Mouse (Mus musculus): ENCODE data around the gene Arl9. TPM values are rescaled to one million over a fixed set of nuclear protein-coding genes. Genes with fewer than 3 reads are reported as not detected.
A peak's percentile ranks its signal among the peaks of the same experiment; 100 is the strongest.

Arl9 gene
- polyA plus RNA-seq (2015; fragmentation: Nextera tagmentation; extraction: Ambion mirVana): not detected in 2 replicates

- Histone ChIP-seq H3K27me3 (ENCODE audit: control insufficient read depth, insufficient read depth, low read length) (no peaks in the 10 kb centered on the region), H3K4me2 (replicated peaks; ENCODE audit: low read depth) (no peak within 1 kb of the TSS), H3K9me3 (ENCODE audit: control insufficient read depth, low read length) (no peaks in the 10 kb centered on the region), H3K4me1 (replicated peaks; ENCODE audit: control insufficient read depth, insufficient read depth) (no peaks in the 10 kb centered on the region), H3K9ac (ENCODE audit: low read length) (no peak within 1 kb of the TSS), H3K4me3 (ENCODE audit: low read depth, low read length) (no peak within 1 kb of the TSS), H3K27ac (replicated peaks) (no peak within 1 kb of the TSS), H3K36me3 (ENCODE audit: control insufficient read depth, insufficient read depth, low read length) (peaks cover 9% of the 10 kb centered on the region; the same call in 1 of the 2 replicates)
- 92% methylated on average over 6 of the region's 6 CpGs for WGBS
- TF ChIP-seq EP300 (optimal IDR thresholded peaks at IDR 0.05) (no peak), CTCF (IDR thresholded peaks at IDR 0.05; ENCODE audit: low read depth) (no peak)
- DNase-seq (ENCODE audit: low spot score) (no peak), ATAC-seq (ENCODE audit: low FRiP score, low TSS enrichment) (no peak)
Measured at GRCm38 (mm10) chr5:77004051-77004821, at the start of gene Arl9. Gene Arl9, plus strand, starts transcription at chr5:77004055.

DNA sequence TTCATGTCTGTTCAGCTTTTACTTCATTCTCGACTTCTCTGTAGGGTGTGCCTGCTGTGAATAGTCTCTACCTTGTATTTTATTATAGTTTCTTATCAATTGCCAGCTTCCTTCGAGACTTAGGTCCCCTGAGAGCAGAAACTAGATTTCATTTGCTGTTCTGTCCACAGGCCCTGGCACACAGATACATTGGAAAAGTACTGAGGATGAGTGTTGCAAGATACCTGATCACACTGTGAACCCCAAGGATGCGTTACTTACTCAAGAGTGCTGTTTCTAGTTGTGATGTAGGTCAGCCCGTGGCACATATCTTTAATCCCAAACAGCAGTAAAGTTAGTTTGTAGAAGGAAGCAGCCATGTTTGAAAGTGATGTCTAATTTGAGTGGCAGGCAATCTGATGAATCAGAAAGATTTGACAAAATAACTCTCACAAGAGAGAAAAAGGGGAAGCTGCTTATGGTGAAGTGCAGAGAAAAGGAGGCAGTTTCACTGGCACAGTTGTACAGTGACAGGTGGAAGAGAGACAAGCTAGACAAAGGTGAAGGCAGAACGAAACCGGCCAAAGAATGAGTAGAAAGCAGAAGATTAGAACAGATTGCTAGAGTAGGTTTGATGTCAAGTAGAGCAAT, 49.5 kb upstream of the Arl9 start:
- no peaks in the 10 kb centered on the region for H3K9me3 ChIP-seq (ENCODE audit: control insufficient read depth, low read length)
- peaks cover 13% of the 10 kb centered on the region for H3K36me3 ChIP-seq (ENCODE audit: control insufficient read depth, insufficient read depth, low read length)
- no peak overlapping the region for H3K9ac ChIP-seq (ENCODE audit: low read length)
- H3K27me3 ChIP-seq (ENCODE audit: control insufficient read depth, insufficient read depth, low read length): no peaks in the 10 kb centered on the region
- 71% methylated on average over 6 of the region's 6 CpGs for WGBS
- H3K4me2 ChIP-seq (replicated peaks; ENCODE audit: low read depth): no peak overlapping the region
- H3K4me1 ChIP-seq (replicated peaks; ENCODE audit: control insufficient read depth, insufficient read depth): peaks cover 4% of the 10 kb centered on the region; the same call in 1 of the 2 replicates
- no peak overlapping the region for H3K27ac ChIP-seq (replicated peaks)
- DNase-seq (ENCODE audit: low spot score) (no peak), ATAC-seq (ENCODE audit: low FRiP score, low TSS enrichment) (no peak)
- TF ChIP-seq EP300 (optimal IDR thresholded peaks at IDR 0.05): no peak
- no peak overlapping the region for H3K4me3 ChIP-seq (ENCODE audit: low read depth, low read length)

- no peak for DNase-seq (ENCODE audit: low spot score)
- Histone ChIP-seq H3K27me3 (ENCODE audit: control insufficient read depth, insufficient read depth, low read length) (no peaks in the 10 kb centered on the region), H3K9me3 (ENCODE audit: control insufficient read depth, low read length) (no peaks in the 10 kb centered on the region), H3K4me1 (replicated peaks; ENCODE audit: control insufficient read depth, insufficient read depth) (peaks cover 4% of the 10 kb centered on the region; the same call in 1 of the 2 replicates), H3K4me2 (replicated peaks; ENCODE audit: low read depth) (no peak overlapping the region), H3K36me3 (ENCODE audit: control insufficient read depth, insufficient read depth, low read length) (peaks cover 18% of the 10 kb centered on the region), H3K27ac (replicated peaks) (no peak overlapping the region), H3K9ac (ENCODE audit: low read length) (no peak overlapping the region), H3K4me3 (ENCODE audit: low read depth, low read length) (no peak overlapping the region)
- TF ChIP-seq EP300 (optimal IDR thresholded peaks at IDR 0.05) (no peak), CTCF (IDR thresholded peaks at IDR 0.05; ENCODE audit: low read depth) (no peak)
- no peak for ATAC-seq (ENCODE audit: low FRiP score, low TSS enrichment)
- WGBS: 50% methylated on average over 4 of the region's 4 CpGs
Measured at GRCm38 (mm10) chr5:76955474-76955873, 48.4 kb upstream of the Arl9 start.

GRCm38 (mm10) chr5:76957954-76958353, 45.9 kb upstream of the Arl9 start:
- H3K9ac ChIP-seq (ENCODE audit: low read length): no peak overlapping the region
- WGBS: 92% methylated on average over 1 of the region's 1 CpGs
- H3K27me3 ChIP-seq (ENCODE audit: control insufficient read depth, insufficient read depth, low read length): no peaks in the 10 kb centered on the region
- H3K4me1 ChIP-seq (replicated peaks; ENCODE audit: control insufficient read depth, insufficient read depth): no peaks in the 10 kb centered on the region
- H3K4me3 ChIP-seq (ENCODE audit: low read depth, low read length): no peak overlapping the region
- H3K27ac ChIP-seq (replicated peaks): no peak overlapping the region
- no peak for TF ChIP-seq EP300 (optimal IDR thresholded peaks at IDR 0.05)
- TF ChIP-seq CTCF (IDR thresholded peaks at IDR 0.05; ENCODE audit: low read depth): peak; percentile 55
- ATAC-seq (ENCODE audit: low FRiP score, low TSS enrichment): no peak
- peaks cover 21% of the 10 kb centered on the region for H3K36me3 ChIP-seq (ENCODE audit: control insufficient read depth, insufficient read depth, low read length)
- H3K9me3 ChIP-seq (ENCODE audit: control insufficient read depth, low read length): no peaks in the 10 kb centered on the region
- no peak for DNase-seq (ENCODE audit: low spot score)
- no peak overlapping the region for H3K4me2 ChIP-seq (replicated peaks; ENCODE audit: low read depth)

GRCm38 (mm10) chr5:76959587-76959986, 44.3 kb upstream of the Arl9 start:
- no peak overlapping the region for H3K9ac ChIP-seq (ENCODE audit: low read length)
- WGBS: 72% methylated on average over 5 of the region's 5 CpGs
- no peak overlapping the region for H3K27ac ChIP-seq (replicated peaks)
- H3K4me3 ChIP-seq (ENCODE audit: low read depth, low read length): no peak overlapping the region
- ATAC-seq (ENCODE audit: low FRiP score, low TSS enrichment): no peak
- H3K4me2 ChIP-seq (replicated peaks; ENCODE audit: low read depth): no peak overlapping the region
- no peaks in the 10 kb centered on the region for H3K4me1 ChIP-seq (replicated peaks; ENCODE audit: control insufficient read depth, insufficient read depth)
- H3K27me3 ChIP-seq (ENCODE audit: control insufficient read depth, insufficient read depth, low read length): no peaks in the 10 kb centered on the region
- no peak for TF ChIP-seq EP300 (optimal IDR thresholded peaks at IDR 0.05)
- no peak for TF ChIP-seq CTCF (IDR thresholded peaks at IDR 0.05; ENCODE audit: low read depth)
- H3K9me3 ChIP-seq (ENCODE audit: control insufficient read depth, low read length): no peaks in the 10 kb centered on the region
- H3K36me3 ChIP-seq (ENCODE audit: control insufficient read depth, insufficient read depth, low read length): peaks cover 25% of the 10 kb centered on the region
- no peak for DNase-seq (ENCODE audit: low spot score)

DNA sequence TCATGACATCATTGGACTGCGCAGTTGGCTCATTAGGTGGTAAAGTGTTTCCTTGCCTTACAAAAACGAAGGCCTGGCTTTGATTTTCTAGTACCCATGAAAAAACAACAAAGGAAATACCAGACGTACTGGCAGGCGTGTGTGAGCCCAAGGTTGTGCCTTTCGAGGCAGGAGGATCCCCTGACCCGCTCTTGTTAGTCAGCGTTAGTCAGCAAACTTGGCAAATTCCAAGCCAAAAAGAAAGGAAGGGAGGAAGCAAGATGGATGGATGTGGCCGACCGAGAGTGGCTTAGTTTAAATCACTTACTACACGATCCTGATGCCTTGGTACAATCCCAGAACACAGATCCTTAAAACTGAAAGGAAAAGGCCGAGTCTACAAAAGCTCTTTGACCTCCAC, 41.3 kb upstream of the Arl9 start:
- H3K9me3 ChIP-seq (ENCODE audit: control insufficient read depth, low read length): no peaks in the 10 kb centered on the region
- no peaks in the 10 kb centered on the region for H3K27me3 ChIP-seq (ENCODE audit: control insufficient read depth, insufficient read depth, low read length)
- H3K4me1 ChIP-seq (replicated peaks; ENCODE audit: control insufficient read depth, insufficient read depth): no peaks in the 10 kb centered on the region
- no peak for TF ChIP-seq CTCF (IDR thresholded peaks at IDR 0.05; ENCODE audit: low read depth)
- no peak for TF ChIP-seq EP300 (optimal IDR thresholded peaks at IDR 0.05)
- DNase-seq (ENCODE audit: low spot score) (no peak), ATAC-seq (ENCODE audit: low FRiP score, low TSS enrichment) (no peak)
- H3K4me2 ChIP-seq (replicated peaks; ENCODE audit: low read depth): no peak overlapping the region
- H3K36me3 ChIP-seq (ENCODE audit: control insufficient read depth, insufficient read depth, low read length): peaks cover 21% of the 10 kb centered on the region
- no peak overlapping the region for H3K27ac ChIP-seq (replicated peaks)
- no peak overlapping the region for H3K4me3 ChIP-seq (ENCODE audit: low read depth, low read length)
- WGBS: 78% methylated on average over 11 of the region's 11 CpGs
- no peak overlapping the region for H3K9ac ChIP-seq (ENCODE audit: low read length)
